Mouse (Mus musculus) liver, adult 2 months (tissue): ENCODE results near the gene Cdc25b.

Experiments
- CTCF ChIP-seq: fragments of 200-500 bp; IDR thresholded peaks from 2 replicates; pipeline ENCODE4 v1.5.1; 2011; ENCODE audit warnings: low read depth, low read length, control low read depth
- POLR2A ChIP-seq: fragments of 200-500 bp; IDR thresholded peaks from 2 replicates; pipeline ENCODE4 v1.6.1; 2011; ENCODE audit warnings: low read length, control low read depth; ENCODE audit not compliant: insufficient read depth; ENCODE audit errors: extremely low read depth

DNA sequence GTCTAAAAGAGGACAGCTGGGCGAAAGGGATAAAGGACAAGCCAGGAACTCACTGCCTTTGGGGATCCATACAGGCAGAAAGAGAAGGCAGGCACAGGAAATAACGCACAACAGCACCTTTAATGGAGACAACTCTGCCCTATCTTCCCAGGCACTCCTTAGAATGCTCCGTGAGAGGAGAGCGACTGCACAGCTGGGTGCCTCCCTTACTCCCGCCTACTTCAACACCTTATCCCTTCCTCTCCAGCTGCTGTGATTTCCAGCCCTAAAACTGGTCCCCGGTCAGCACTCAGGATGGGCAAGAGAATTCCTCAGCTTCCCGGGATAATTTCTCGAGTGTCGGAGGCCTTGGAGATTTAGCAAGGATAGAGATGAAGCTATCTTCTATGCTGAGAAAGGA, 15.8 kb upstream of the Cdc25b start:
- TF ChIP-seq CTCF = no peak
- no peak for TF ChIP-seq POLR2A
